Mouse (Mus musculus): Measurements from ENCODE around the gene Fam166a. TPM values are rescaled to one million over a fixed set of nuclear protein-coding genes. Genes with fewer than 3 reads are reported as not detected.

Fam166a gene
- polyA plus RNA-seq, 1 experiment from 2014 or later: 0.78 TPM

GRCm38 (mm10) chr2:25178285-25178972 is 40.1 kb upstream of the Fam166a start:
- ATAC-seq: no peak
- Histone ChIP-seq H3K27ac (ENCODE audit: low read depth, low read length) (no peak overlapping the region), H3K9ac (ENCODE audit: low read depth, low read length) (no peak overlapping the region), H3K4me1 (replicated peaks; ENCODE audit: control insufficient read depth, insufficient read depth, low read length) (peaks cover 32% of the 10 kb centered on the region), H3K4me2 (replicated peaks; ENCODE audit: low read depth) (no peak overlapping the region), H3K27me3 (replicated peaks; ENCODE audit: control insufficient read depth, insufficient read depth, low read length) (no peaks in the 10 kb centered on the region), H3K36me3 (ENCODE audit: control insufficient read depth, insufficient read depth) (no peaks in the 10 kb centered on the region), H3K9me3 (ENCODE audit: control insufficient read depth) (no peaks in the 10 kb centered on the region), H3K4me3 (ENCODE audit: low read depth, low read length) (no peak overlapping the region)
- no peak for TF ChIP-seq CTCF (IDR thresholded peaks at IDR 0.05; ENCODE audit: low read depth)
- WGBS: 56% methylated on average over 10 of the region's 10 CpGs

GRCm38 (mm10) chr2:25179566-25180217 is 38.9 kb upstream of the Fam166a start:
- 0 out of 2 replicates have a peak overlapping the region, but pooled peaks have one; percentile 51 for H3K9ac ChIP-seq (ENCODE audit: low read depth, low read length)
- no peaks in the 10 kb centered on the region for H3K36me3 ChIP-seq (ENCODE audit: control insufficient read depth, insufficient read depth)
- H3K9me3 ChIP-seq (ENCODE audit: control insufficient read depth): no peaks in the 10 kb centered on the region
- peak overlapping the region; percentile 95 for H3K27ac ChIP-seq (ENCODE audit: low read depth, low read length)
- ATAC-seq: peak; percentile 21; the same call in 1 of the 2 replicates
- peaks cover 25% of the 10 kb centered on the region for H3K4me1 ChIP-seq (replicated peaks; ENCODE audit: control insufficient read depth, insufficient read depth, low read length)
- WGBS: 30% methylated on average over 15 of the region's 15 CpGs
- peak overlapping the region; percentile 92 for H3K4me2 ChIP-seq (replicated peaks; ENCODE audit: low read depth)
- H3K4me3 ChIP-seq (ENCODE audit: low read depth, low read length): peak overlapping the region; percentile 64
- no peak for TF ChIP-seq CTCF (IDR thresholded peaks at IDR 0.05; ENCODE audit: low read depth)
- no peaks in the 10 kb centered on the region for H3K27me3 ChIP-seq (replicated peaks; ENCODE audit: control insufficient read depth, insufficient read depth, low read length)

GRCm38 (mm10) chr2:25180478-25180903 is 38.1 kb upstream of the Fam166a start, which contains the start of gene Nrarp:
Nrarp (plus strand) TSS chr2:25180758.
- Histone ChIP-seq H3K27ac (ENCODE audit: low read depth, low read length) (peak within 1 kb of the TSS; percentile 95), H3K4me2 (replicated peaks; ENCODE audit: low read depth) (peak within 1 kb of the TSS; percentile 92), H3K4me1 (replicated peaks; ENCODE audit: control insufficient read depth, insufficient read depth, low read length) (peaks cover 20% of the 10 kb centered on the region), H3K27me3 (replicated peaks; ENCODE audit: control insufficient read depth, insufficient read depth, low read length) (no peaks in the 10 kb centered on the region), H3K4me3 (ENCODE audit: low read depth, low read length) (peak within 1 kb of the TSS; percentile 64), H3K9ac (ENCODE audit: low read depth, low read length) (peak within 1 kb of the TSS; percentile 65), H3K36me3 (ENCODE audit: control insufficient read depth, insufficient read depth) (no peaks in the 10 kb centered on the region), H3K9me3 (ENCODE audit: control insufficient read depth) (no peaks in the 10 kb centered on the region)
- TF ChIP-seq CTCF (IDR thresholded peaks at IDR 0.05; ENCODE audit: low read depth): peak; percentile 75
- 0% methylated on average over 28 of the region's 35 CpGs for WGBS
- peak; percentile 84 for ATAC-seq

- H3K4me1 ChIP-seq (replicated peaks; ENCODE audit: control insufficient read depth, insufficient read depth, low read length): peaks cover 15% of the 10 kb centered on the region
- under 1% methylated on average over 92 of the region's 100 CpGs for WGBS
- no peaks in the 10 kb centered on the region for H3K36me3 ChIP-seq (ENCODE audit: control insufficient read depth, insufficient read depth)
Observed at GRCm38 (mm10) chr2:25180973-25181890, 37.3 kb upstream of the Fam166a start.

GRCm38 (mm10) chr2:25181891-25182397 is 36.6 kb upstream of the Fam166a start:
- peak overlapping the region; percentile 92 for H3K4me2 ChIP-seq (replicated peaks; ENCODE audit: low read depth)
- WGBS: under 1% methylated on average over 17 of the region's 17 CpGs
- peak overlapping the region; percentile 65 for H3K9ac ChIP-seq (ENCODE audit: low read depth, low read length)
- peak overlapping the region; percentile 95 for H3K27ac ChIP-seq (ENCODE audit: low read depth, low read length)
- peaks cover 11% of the 10 kb centered on the region; the same call in 1 of the 2 replicates for H3K4me1 ChIP-seq (replicated peaks; ENCODE audit: control insufficient read depth, insufficient read depth, low read length)
- no peaks in the 10 kb centered on the region for H3K27me3 ChIP-seq (replicated peaks; ENCODE audit: control insufficient read depth, insufficient read depth, low read length)
- TF ChIP-seq CTCF (IDR thresholded peaks at IDR 0.05; ENCODE audit: low read depth): no peak
- H3K36me3 ChIP-seq (ENCODE audit: control insufficient read depth, insufficient read depth): no peaks in the 10 kb centered on the region
- ATAC-seq: no peak
- no peaks in the 10 kb centered on the region for H3K9me3 ChIP-seq (ENCODE audit: control insufficient read depth)
- H3K4me3 ChIP-seq (ENCODE audit: low read depth, low read length): peak overlapping the region; percentile 64

More at GRCm38 (mm10) chr2:25180973-25181890, 37.3 kb upstream of the Fam166a start:
- Histone ChIP-seq H3K9ac (ENCODE audit: low read depth, low read length) (peak overlapping the region; percentile 65), H3K4me2 (replicated peaks; ENCODE audit: low read depth) (peak overlapping the region; percentile 92), H3K27me3 (replicated peaks; ENCODE audit: control insufficient read depth, insufficient read depth, low read length) (no peaks in the 10 kb centered on the region), H3K27ac (ENCODE audit: low read depth, low read length) (peak overlapping the region; percentile 95), H3K4me3 (ENCODE audit: low read depth, low read length) (peak overlapping the region; percentile 64), H3K9me3 (ENCODE audit: control insufficient read depth) (no peaks in the 10 kb centered on the region)
- peak; percentile 72 for ATAC-seq
- TF ChIP-seq CTCF (IDR thresholded peaks at IDR 0.05; ENCODE audit: low read depth): peak; percentile 50
